Mouse (Mus musculus): ENCODE data around the gene Slc44a3. TPM values are rescaled to one million over a fixed set of nuclear protein-coding genes. Genes with fewer than 3 reads are reported as not detected.

Slc44a3 gene
- polyA plus RNA-seq, 1 experiment: 0.20 TPM

DNA sequence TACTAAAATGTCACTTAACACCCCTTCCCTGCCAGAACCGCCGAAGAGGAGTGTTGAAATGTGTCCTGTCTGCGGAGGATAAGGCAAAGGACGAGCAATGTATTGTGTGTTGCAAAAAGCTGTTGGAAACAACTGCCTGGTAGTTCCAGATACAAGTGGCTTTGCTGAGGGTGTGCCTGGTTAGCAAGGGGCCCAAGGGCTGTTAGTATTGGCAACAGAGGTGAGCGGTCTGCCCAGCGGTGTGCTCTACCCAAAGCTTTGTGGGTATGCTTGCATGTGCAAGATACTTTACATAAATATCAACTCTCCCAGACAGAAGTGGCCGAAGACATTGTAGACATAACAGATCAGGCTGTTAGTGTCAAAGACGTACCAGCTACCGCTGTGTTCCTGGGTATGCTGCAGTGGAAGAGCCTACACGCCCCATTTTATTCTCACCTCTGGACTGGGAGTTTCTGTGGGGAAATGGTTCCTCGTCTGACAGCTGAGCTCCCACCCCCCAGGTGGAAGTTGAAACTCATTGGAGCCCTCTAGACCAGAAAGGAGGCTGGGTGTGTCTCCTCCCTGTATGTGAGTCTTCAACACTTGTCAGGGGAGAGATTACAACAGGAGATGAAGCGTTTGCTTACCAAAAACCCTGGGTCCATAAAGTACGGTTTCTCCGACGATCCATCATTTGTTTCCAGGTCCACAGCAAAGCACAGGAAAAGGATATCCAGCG, 71.6 kb downstream of the Slc44a3 start:
- Histone ChIP-seq H3K79me3 (ENCODE audit: low read depth) (peaks cover 1% of the 10 kb centered on the region), H3K27me3 (ENCODE audit: control insufficient read depth, insufficient read depth, insufficient read length) (no peaks in the 10 kb centered on the region), H3K79me2 (ENCODE audit: control insufficient read depth, insufficient read depth) (no peaks in the 10 kb centered on the region), H3ac (ENCODE audit: control insufficient read depth, insufficient read length, low read depth) (no peak overlapping the region), H3K36me3 (ENCODE audit: control insufficient read depth, insufficient read depth) (peaks cover 45% of the 10 kb centered on the region), H3K4me3 (ENCODE audit: insufficient read depth, poor library complexity, severe bottlenecking) (no peak overlapping the region)
- TF ChIP-seq USF1 (IDR thresholded peaks at IDR 0.05; ENCODE audit: low read depth) (no peak), CTCF (IDR thresholded peaks at IDR 0.05; ENCODE audit: control insufficient read depth, insufficient read depth, insufficient read length) (no peak), MYOD1 (IDR thresholded peaks at IDR 0.05; ENCODE audit: control insufficient read depth, insufficient read length, low read depth) (no peak), MYOG (IDR thresholded peaks at IDR 0.05; ENCODE audit: control insufficient read depth, extremely low read depth, insufficient read length) (no peak), CEBPB (IDR thresholded peaks at IDR 0.05; ENCODE audit: low read depth) (no peak), MAX (IDR thresholded peaks at IDR 0.05) (no peak), FOSL1 (IDR thresholded peaks at IDR 0.05; ENCODE audit: insufficient read depth, low read length, poor library complexity, severe bottlenecking) (no peak)

DNA sequence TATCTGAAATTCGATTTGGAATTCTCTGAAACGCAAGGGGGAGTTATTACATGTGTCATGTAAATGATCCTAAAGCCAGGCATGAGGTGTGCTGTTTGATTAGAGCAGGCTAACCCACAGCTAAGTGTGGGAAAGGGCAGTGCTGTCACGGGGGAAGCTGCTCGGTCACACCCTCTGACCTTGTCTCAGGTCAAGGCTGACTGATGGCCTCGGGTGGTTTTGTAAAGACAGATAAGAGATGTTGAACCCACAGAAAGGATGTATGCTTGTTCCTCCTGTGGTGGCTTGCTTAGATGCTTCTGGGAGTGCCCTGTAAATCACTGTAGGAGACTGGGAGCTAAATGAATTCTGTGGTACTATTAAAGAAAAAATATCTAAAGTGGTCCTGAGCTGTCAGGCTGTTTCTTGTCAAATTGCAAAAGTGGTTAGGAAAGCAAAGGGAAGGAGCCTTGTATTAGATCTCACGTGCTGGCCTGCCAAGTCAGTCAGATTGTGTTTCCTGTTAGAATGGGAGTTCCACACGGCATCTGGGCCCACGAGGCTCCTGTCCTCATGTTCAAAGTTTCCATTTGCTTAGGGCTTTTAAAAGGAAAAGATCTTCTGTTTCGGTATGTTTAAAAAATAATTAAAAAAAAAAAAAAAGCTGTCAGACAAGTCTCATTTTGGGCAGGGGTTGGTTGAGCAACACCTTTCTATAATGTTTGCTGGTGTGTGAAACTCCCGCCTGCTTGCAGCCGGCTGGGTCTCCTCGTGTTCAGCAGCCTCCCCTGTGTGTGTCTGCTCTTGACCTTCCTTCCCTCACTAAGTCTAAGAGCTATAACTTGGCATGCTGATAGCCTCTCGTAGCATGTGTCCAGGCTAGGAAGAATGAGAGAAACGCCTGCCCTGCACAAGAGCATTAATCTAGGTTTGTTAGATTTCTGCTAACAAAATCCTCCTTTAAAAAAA, 73.4 kb downstream of the Slc44a3 start:
- H3K36me3 ChIP-seq (ENCODE audit: control insufficient read depth, insufficient read depth): peaks cover 63% of the 10 kb centered on the region
- peaks cover 1% of the 10 kb centered on the region for H3K79me3 ChIP-seq (ENCODE audit: low read depth)
- H3K27me3 ChIP-seq (ENCODE audit: control insufficient read depth, insufficient read depth, insufficient read length): no peaks in the 10 kb centered on the region
- H3K79me2 ChIP-seq (ENCODE audit: control insufficient read depth, insufficient read depth): no peaks in the 10 kb centered on the region
- TF ChIP-seq USF1 (IDR thresholded peaks at IDR 0.05; ENCODE audit: low read depth) (no peak), MYOG (IDR thresholded peaks at IDR 0.05; ENCODE audit: control insufficient read depth, extremely low read depth, insufficient read length) (no peak), FOSL1 (IDR thresholded peaks at IDR 0.05; ENCODE audit: insufficient read depth, low read length, poor library complexity, severe bottlenecking) (no peak), CEBPB (IDR thresholded peaks at IDR 0.05; ENCODE audit: low read depth) (no peak), MYOD1 (IDR thresholded peaks at IDR 0.05; ENCODE audit: control insufficient read depth, insufficient read length, low read depth) (no peak), CTCF (IDR thresholded peaks at IDR 0.05; ENCODE audit: control insufficient read depth, insufficient read depth, insufficient read length) (no peak), MAX (IDR thresholded peaks at IDR 0.05) (no peak)
- no peak overlapping the region for H3ac ChIP-seq (ENCODE audit: control insufficient read depth, insufficient read length, low read depth)
- H3K4me3 ChIP-seq (ENCODE audit: insufficient read depth, poor library complexity, severe bottlenecking): no peak overlapping the region

DNA sequence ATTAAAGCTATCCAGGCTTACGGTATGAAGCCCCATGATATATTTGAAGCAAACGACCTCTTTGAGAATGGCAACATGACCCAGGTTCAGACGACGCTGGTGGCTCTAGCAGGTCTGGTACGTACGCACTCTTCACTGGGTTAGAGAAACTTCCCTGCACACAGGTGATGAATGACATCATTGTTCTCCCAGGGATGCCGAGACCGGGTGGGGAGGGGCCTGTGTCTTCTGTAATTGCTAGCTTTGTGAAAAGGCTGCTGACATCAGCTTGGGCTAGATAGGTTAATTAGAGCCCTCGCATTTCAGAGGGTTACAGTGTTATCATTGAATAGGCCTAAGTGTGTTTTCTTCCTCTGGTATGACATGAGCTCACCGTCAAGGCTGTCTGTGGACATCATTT, 80.8 kb downstream of the Slc44a3 start:
- H3K4me3 ChIP-seq (ENCODE audit: insufficient read depth, poor library complexity, severe bottlenecking): no peak overlapping the region
- H3K79me3 ChIP-seq (ENCODE audit: low read depth): peaks cover 37% of the 10 kb centered on the region
- TF ChIP-seq MYOD1 (IDR thresholded peaks at IDR 0.05; ENCODE audit: control insufficient read depth, insufficient read length, low read depth) (no peak), FOSL1 (IDR thresholded peaks at IDR 0.05; ENCODE audit: insufficient read depth, low read length, poor library complexity, severe bottlenecking) (no peak), CTCF (IDR thresholded peaks at IDR 0.05; ENCODE audit: control insufficient read depth, insufficient read depth, insufficient read length) (no peak), MYOG (IDR thresholded peaks at IDR 0.05; ENCODE audit: control insufficient read depth, extremely low read depth, insufficient read length) (no peak), CEBPB (IDR thresholded peaks at IDR 0.05; ENCODE audit: low read depth) (no peak), USF1 (IDR thresholded peaks at IDR 0.05; ENCODE audit: low read depth) (no peak), MAX (IDR thresholded peaks at IDR 0.05) (no peak)
- H3K27me3 ChIP-seq (ENCODE audit: control insufficient read depth, insufficient read depth, insufficient read length): no peaks in the 10 kb centered on the region
- peaks cover 53% of the 10 kb centered on the region for H3K36me3 ChIP-seq (ENCODE audit: control insufficient read depth, insufficient read depth)
- no peak overlapping the region for H3ac ChIP-seq (ENCODE audit: control insufficient read depth, insufficient read length, low read depth)
- peaks cover 56% of the 10 kb centered on the region for H3K79me2 ChIP-seq (ENCODE audit: control insufficient read depth, insufficient read depth)

DNA sequence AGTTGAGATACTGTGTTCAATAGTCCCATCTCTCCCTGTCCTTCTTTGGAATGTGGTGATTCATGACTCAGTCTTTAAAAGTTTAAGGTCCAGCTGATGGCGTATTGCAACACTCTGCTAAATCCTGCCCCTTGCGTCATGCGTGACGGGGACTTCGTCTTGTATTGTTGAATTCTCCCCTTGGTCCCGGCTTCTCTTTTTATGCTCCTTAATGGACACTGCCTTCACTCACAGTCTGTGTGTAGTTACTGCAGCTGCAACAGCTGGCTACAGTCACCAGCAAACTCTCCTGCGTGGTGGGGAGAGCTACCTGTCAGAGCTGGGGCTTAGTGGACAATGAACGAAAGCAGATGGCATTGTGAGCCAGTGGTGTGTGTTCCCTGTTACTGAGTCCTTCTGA, 82.7 kb downstream of the Slc44a3 start:
- Histone ChIP-seq H3K79me2 (ENCODE audit: control insufficient read depth, insufficient read depth) (peaks cover 75% of the 10 kb centered on the region), H3K4me3 (ENCODE audit: insufficient read depth, poor library complexity, severe bottlenecking) (no peak overlapping the region), H3K36me3 (ENCODE audit: control insufficient read depth, insufficient read depth) (peaks cover 36% of the 10 kb centered on the region), H3K79me3 (ENCODE audit: low read depth) (peaks cover 53% of the 10 kb centered on the region), H3ac (ENCODE audit: control insufficient read depth, insufficient read length, low read depth) (no peak overlapping the region), H3K27me3 (ENCODE audit: control insufficient read depth, insufficient read depth, insufficient read length) (no peaks in the 10 kb centered on the region)
- peak; percentile 82 for TF ChIP-seq CEBPB (IDR thresholded peaks at IDR 0.05; ENCODE audit: low read depth)
- TF ChIP-seq MYOG (IDR thresholded peaks at IDR 0.05; ENCODE audit: control insufficient read depth, extremely low read depth, insufficient read length): no peak
- TF ChIP-seq FOSL1 (IDR thresholded peaks at IDR 0.05; ENCODE audit: insufficient read depth, low read length, poor library complexity, severe bottlenecking): no peak

DNA sequence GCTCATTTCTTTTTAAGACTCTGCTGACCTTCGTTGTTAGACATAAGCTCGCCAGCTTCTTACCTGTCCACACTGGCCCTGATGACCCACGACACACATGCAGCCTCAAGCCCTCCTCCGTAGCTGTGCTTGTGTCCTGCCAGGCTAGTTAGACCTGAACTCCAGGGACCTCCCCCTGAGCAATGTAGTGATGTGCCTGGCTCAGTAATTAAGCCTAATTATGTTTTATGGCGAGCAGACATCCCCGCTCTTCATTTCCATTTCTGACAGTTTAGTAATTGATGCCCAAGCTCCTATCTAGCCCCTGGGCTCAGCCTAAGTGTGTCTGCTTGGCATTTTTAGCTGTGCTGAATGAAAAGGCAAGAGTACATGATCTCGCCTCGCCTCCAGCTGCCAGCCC, 83.6 kb downstream of the Slc44a3 start:
- Histone ChIP-seq H3K36me3 (ENCODE audit: control insufficient read depth, insufficient read depth) (peaks cover 37% of the 10 kb centered on the region), H3K79me3 (ENCODE audit: low read depth) (peaks cover 63% of the 10 kb centered on the region), H3K4me3 (ENCODE audit: insufficient read depth, poor library complexity, severe bottlenecking) (no peak overlapping the region), H3ac (ENCODE audit: control insufficient read depth, insufficient read length, low read depth) (no peak overlapping the region), H3K79me2 (ENCODE audit: control insufficient read depth, insufficient read depth) (peaks cover 84% of the 10 kb centered on the region), H3K27me3 (ENCODE audit: control insufficient read depth, insufficient read depth, insufficient read length) (no peaks in the 10 kb centered on the region)
- no peak for TF ChIP-seq MYOD1 (IDR thresholded peaks at IDR 0.05; ENCODE audit: control insufficient read depth, insufficient read length, low read depth)
- no peak for TF ChIP-seq CEBPB (IDR thresholded peaks at IDR 0.05; ENCODE audit: low read depth)
- TF ChIP-seq CTCF (IDR thresholded peaks at IDR 0.05; ENCODE audit: control insufficient read depth, insufficient read depth, insufficient read length): no peak
- no peak for TF ChIP-seq USF1 (IDR thresholded peaks at IDR 0.05; ENCODE audit: low read depth)
- no peak for TF ChIP-seq MAX (IDR thresholded peaks at IDR 0.05)
- TF ChIP-seq MYOG (IDR thresholded peaks at IDR 0.05; ENCODE audit: control insufficient read depth, extremely low read depth, insufficient read length): no peak
- no peak for TF ChIP-seq FOSL1 (IDR thresholded peaks at IDR 0.05; ENCODE audit: insufficient read depth, low read length, poor library complexity, severe bottlenecking)
